Mouse (Mus musculus): ENCODE measurements around the gene Ywhag.

Ywhag gene

GRCm38 (mm10) chr5:135888405-135889215 lies 45.8 kb downstream of the Ywhag start:
- DNase-seq (ENCODE audit: low spot score) = no peak

- DNase-seq (ENCODE audit: low spot score) = no peak
Measured at GRCm38 (mm10) chr5:135887675-135888102, 46.7 kb downstream of the Ywhag start, which contains the start of gene Hspb1. TSS of gene Hspb1 (plus strand) at chr5:135887919.

DNA sequence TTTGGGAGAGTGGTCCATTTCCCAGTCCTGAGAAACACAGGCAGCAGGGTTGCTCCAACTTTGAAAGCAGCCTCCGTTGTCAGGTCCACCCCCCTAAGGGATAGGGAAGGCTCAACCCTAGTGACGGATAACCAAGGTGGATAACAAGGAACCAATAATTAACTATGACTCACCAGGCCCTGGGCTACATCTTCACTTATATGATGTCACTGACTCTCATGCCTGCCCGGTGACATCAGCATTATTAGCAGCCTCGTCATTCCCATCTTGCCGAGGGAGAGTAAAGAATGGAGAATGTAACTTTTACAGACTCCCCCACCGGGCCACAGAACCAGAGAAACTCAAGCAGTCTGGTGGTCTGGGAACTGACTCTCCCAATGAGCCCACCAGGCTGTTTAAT lies 49.8 kb downstream of the Ywhag start:
- DNase-seq (ENCODE audit: low spot score) = no peak

- no peak for DNase-seq (ENCODE audit: low spot score)
Measured at GRCm38 (mm10) chr5:135879449-135880158, 54.8 kb downstream of the Ywhag start.

DNA sequence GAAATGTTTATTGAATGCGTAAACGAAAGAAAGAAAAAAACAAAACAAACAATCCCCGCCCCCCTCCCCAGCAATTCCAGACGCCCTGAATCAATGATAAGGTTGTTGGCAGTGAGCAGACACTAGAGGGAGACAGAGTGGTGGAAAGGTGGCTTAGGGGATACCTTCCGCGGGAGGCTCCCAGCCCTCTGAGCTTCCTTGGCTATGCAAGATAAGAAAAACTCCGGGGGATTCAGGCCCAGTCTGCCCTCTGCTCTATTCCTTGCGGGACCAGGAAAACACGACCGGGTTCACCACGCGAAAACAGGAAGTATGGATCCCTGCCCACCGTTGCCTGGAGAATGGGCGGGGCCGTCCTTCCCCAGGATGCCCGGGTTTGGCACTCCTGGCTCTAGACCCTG lies 56.6 kb downstream of the Ywhag start:
- no peak for DNase-seq (ENCODE audit: low spot score)

- DNase-seq (ENCODE audit: low spot score) = peak; percentile 33
Measured at GRCm38 (mm10) chr5:135877180-135877579, 57.2 kb downstream of the Ywhag start.

DNA sequence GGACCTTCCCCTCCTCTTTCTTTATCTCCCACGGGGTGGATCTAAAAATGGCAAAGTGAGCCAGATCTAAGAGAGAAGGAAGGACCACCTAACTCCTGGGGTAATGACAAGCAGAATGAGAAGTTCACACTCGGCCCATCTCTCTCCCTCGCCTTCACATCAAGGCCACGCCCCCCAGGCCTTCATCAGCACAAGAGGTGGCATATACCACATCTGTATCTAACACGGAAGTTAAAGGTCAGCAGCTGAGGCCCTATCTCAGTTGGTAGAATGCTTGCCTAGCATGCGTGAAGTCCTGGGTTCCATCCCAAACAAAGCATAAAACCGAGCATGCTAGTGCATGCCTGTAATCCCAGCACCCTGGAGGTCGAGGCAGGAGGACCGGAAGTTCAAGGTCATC lies 60.7 kb downstream of the Ywhag start:
- no peak for DNase-seq (ENCODE audit: low spot score)

DNA sequence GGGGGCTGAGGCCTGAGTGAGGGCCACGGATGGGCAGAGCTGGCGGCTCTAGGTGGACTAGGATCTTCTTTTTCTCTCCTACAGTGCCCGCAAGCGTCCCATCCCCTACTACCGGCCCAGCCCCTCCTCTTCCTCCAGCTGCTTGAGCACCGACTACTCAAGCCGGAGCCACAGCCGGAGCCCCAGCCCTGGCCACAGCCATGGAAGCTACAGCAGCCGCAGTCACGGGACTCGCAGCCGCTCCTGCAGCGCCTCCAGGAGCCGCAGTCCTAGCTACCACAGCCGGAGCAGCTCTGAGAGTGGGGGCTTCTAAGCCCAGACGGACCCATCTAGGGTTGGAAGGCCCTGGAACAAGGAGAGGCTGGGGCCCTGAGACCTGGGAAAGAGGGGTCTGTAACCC lies 61.4 kb downstream of the Ywhag start:
- DNase-seq (ENCODE audit: low spot score) = no peak

- no peak for DNase-seq (ENCODE audit: low spot score)
Measured at GRCm38 (mm10) chr5:135870505-135870904, 63.9 kb downstream of the Ywhag start.

DNA sequence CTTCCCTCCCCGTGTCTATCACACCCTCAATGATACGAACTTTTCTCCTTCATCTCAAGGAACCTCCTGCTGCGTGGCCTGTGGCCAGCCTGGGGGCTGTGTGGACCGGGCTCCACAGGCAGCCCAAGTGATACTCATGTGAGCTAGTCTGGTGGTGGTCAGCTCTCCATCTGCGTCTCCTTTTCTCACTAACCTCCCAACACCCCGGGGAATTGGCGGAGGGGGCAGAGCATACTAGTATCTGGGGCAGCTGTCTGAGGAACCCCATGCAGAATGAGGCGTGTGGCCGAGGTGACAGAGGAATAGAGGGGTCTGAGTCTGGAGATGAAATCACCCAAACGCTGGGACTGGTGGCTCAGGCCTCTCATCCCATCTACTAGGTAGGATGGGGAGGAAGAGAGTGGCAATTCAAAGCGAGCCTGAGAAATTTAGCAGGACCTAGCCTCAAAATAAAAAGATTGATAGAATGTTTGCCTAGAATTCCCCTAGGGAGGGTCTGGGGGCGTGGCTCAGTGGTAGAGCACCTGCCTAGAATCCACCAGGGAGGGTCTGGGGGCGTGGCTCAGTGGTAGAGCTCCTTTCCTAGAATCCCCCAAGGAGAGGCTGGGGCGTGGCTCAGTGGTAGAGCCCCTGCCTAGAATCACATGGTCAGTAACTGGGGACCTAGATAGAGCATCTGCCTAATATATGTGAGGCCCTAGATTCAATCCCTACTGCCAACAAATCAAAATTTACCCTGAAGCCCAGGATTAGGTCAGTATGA lies 64.6 kb downstream of the Ywhag start:
- DNase-seq (ENCODE audit: low spot score) = no peak

GRCm38 (mm10) chr5:135868653-135869052 lies 65.8 kb downstream of the Ywhag start:
- no peak for DNase-seq (ENCODE audit: low spot score)

- no peak for DNase-seq (ENCODE audit: low spot score)
Measured at GRCm38 (mm10) chr5:135867637-135868593, 66.5 kb downstream of the Ywhag start.

DNA sequence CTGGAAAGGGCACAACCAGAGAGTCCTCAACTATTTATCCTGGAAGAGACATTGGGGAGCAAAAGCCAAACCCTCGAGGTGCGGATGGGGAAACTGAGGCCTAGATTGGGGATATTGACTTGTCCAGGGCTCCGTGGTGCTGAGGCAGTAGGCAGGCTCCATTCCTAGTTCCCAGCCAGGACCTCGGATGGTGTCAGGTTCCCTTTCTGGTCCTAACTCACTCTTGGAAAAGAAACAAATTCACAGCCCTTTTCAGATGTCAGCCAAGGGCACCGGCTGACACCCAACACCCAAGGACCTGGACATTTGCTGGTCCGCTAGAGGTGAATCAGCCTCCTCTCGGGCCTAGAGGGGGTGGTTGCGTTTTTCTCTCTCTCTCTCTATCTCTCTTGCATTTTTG lies 67.8 kb downstream of the Ywhag start:
- no peak for DNase-seq (ENCODE audit: low spot score)
